In the genomic region with DNA sequence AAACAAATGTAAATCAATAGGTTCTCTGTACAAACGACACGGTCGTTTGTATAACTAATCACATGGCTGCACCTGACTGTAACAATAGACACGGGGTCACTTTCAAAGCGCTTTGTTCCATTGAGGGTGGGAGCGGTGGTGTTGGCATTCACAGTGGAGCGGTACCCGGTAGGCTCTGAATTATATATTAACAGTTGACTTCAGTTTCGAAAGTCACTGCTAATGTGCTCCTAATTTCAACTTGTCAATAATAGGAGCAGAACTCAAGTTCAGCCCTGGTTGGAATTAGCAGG, we compare ENCODE assay signal across 15 mouse cellular contexts.
"Had no signal": no experiment of that assay in that cellular context is flagged by ENCODE, and none has a peak within 500 bp of the region (broad histone marks: within the 10 kb centered on the region; RNA-seq: fewer than 3 reads in every experiment).

No protein-coding gene starts in this region.

- H3K27me3 ChIP-seq: liver, embryonic 15.5 days; neural tube, embryonic 15.5 days had no signal

- H3K4me1 ChIP-seq: liver, embryonic 15.5 days; neural tube, embryonic 15.5 days had no signal

- H3K9me3 ChIP-seq: limb, embryonic 10.5 days; liver, embryonic 15.5 days; neural tube, embryonic 15.5 days had no signal

- H3K4me2 ChIP-seq: liver, embryonic 11.5 days; liver, embryonic 15.5 days; neural tube, embryonic 15.5 days had no signal

- DNase-seq: kidney, adult 9 months; kidney, postnatal 4 days; lung, adult 2 months; lung, postnatal 14 days; midbrain, embryonic 14.5 days; right cerebral cortex, adult 18-20 months; right cerebral cortex, postnatal 25 days; thymus, postnatal 36 days had no signal

- H3K36me3 ChIP-seq: limb, embryonic 10.5 days; liver, embryonic 15.5 days; neural tube, embryonic 15.5 days had no signal

- ATAC-seq: intestine, postnatal 0 days had no signal

- H3K4me3 ChIP-seq: left cerebral cortex, adult 2 months; limb, embryonic 10.5 days; liver, embryonic 15.5 days; myocyte; neural tube, embryonic 15.5 days had no signal

- H3K9ac ChIP-seq: liver, embryonic 15.5 days; neural tube, embryonic 15.5 days had no signal

- H3K27ac ChIP-seq: left cerebral cortex, adult 2 months; limb, embryonic 10.5 days; liver, embryonic 15.5 days; neural tube, embryonic 15.5 days had no signal
